Mouse (Mus musculus) left cerebral cortex, adult 2 months (tissue): ENCODE data around the gene Mgmt. TPM values are rescaled to one million over a fixed set of nuclear protein-coding genes. Genes with fewer than 3 reads are reported as not detected.

Experiments
- DNase-seq, 2 experiments: peaks; one replicate each; pipeline ENCODE4 v3.0.0; 2021 to 2022; ENCODE audit warnings: low spot score in 2 of 2, mixed read lengths in 1 of 2; ENCODE audit errors: extremely low spot score in 1 of 2
- H3K27ac ChIP-seq: fragments of 200-600 bp; 2 replicates; pipeline ENCODE4 v1.8.1; 2022
- H3K4me3 ChIP-seq: fragments of 200-600 bp; 2 replicates; pipeline ENCODE4 v1.8.1; 2022
- CTCF ChIP-seq: fragments of 200-600 bp; IDR thresholded peaks from 2 replicates; pipeline ENCODE4 v1.8.1; 2022; ENCODE audit warnings: antibody characterized with exemption, mild to moderate bottlenecking, moderate library complexity
- intact Hi-C: fragments of 180-260 bp; cut with DNase I; formaldehyde crosslinking; loops from one replicate; pipeline ENCODE4 v1.15.1; 2025
- total RNA-seq, 2 experiments: library from RNA; stranded (reverse); gene quantifications; 2 replicates each; pipeline ENCODE4 v1.2.3; 2021

The Mgmt gene
- total RNA-seq, 2 experiments from 2014 or later = 0.72 to 0.95 TPM

DNA sequence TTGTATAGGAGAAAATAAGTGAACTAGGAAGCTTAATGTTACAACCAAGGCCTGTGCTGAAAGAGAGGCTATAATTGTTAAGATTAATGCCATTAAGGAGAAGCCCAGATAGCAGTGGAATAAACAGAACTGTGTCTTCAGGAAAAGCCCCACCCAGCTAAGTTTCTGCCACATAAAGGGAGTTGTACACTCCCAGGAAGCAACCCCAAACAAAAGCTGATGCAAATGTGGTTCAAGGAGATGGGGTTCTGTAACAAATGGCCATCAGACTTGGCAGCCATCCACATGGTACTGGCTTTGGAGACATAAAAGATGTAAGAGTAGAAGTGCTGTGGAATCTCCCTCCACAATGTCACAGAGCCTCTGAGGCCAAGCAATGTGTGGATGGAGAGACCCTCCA, 264.7 kb downstream of the Mgmt start:
- no peak overlapping the region for H3K4me3 ChIP-seq
- intact Hi-C loops = no loop called here
- no peak for DNase-seq
- TF ChIP-seq CTCF = no peak
- H3K27ac ChIP-seq = no peak overlapping the region

DNA sequence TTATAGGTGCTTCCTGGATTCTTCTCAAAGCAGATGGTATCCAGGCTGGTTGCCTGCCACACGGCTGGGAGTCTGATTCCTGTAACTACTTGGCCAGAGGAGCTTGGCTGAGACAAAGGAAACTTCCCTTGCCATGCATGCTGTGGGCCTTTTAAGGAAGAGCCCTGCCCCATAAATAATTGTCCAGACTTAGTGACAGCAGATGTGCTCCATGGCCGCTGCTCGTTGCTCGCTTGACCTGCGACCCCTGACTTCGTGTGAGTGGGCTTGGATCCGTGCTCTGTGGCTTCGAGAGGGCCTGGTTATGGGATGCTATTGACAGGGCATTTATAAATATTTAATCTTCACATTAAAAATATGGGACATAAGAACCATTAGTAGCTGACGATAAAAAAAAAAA, 277.9 kb downstream of the Mgmt start:
- TF ChIP-seq CTCF = no peak
- Histone ChIP-seq H3K4me3 (no peak overlapping the region), H3K27ac (no peak overlapping the region)
- no peak for DNase-seq
- intact Hi-C loops = no loop called here
